In the genomic region with DNA sequence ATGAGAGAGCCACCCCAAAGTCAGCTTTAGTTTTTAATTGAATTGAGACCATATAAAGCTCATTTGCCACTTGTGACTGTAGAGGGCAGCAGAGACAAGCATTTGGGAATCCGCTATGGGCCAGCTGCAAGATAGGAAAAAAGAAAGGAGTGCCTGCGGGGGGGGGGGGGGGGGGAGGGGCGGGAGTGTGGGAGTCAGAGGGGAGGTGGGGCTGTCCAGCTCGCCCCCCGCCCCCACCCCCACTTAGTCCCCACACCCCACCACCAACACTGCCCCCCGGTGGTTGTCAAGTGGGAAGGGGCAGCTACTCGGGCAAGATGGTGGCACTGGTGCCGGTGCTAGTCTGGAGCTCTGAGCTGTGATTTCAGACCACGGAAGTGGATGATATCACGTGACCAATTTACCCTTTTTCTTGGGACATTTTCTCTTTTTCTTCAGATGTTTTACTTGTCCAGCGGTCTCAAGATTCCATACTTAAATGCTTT, we compare ENCODE assay signal across 8 mouse cellular contexts. TPM values are rescaled to one million over a fixed set of nuclear protein-coding genes. Genes with fewer than 3 reads are reported as not detected.
DNase-seq lines count a peak whose midpoint lies in the region; ATAC-seq and TF ChIP-seq lines count a peak whose summit lies in the region.

No protein-coding gene starts in this region.

- ATAC-seq in forebrain, embryonic 14.5 days: no peak
- no peak for ATAC-seq in forebrain, embryonic 13.5 days
- ATAC-seq in heart, embryonic 13.5 days (ENCODE audit: extremely low read depth, insufficient number of reproducible peaks, low FRiP score, low TSS enrichment): no peak

- peak; percentile 79 for DNase-seq in forebrain, embryonic 14.5 days (ENCODE audit: low spot score)
- peak; percentile 66 for DNase-seq in brain, adult 2 months (ENCODE audit: low read depth, low spot score)
- peak; percentile 65 to 75 for DNase-seq in kidney, postnatal 36 days
- DNase-seq in frontal cortex, postnatal 25 days (ENCODE audit: low spot score in 2 of 2): no peak

- WGBS in forebrain, embryonic 14.5 days: 42% methylated on average over 8 of the region's 11 CpGs
- WGBS in forebrain, embryonic 13.5 days: 59% methylated on average over 7 of the region's 11 CpGs
- 48% methylated on average over 8 of the region's 11 CpGs for WGBS in heart, embryonic 13.5 days

- no peak overlapping the region for H3K4me3 ChIP-seq in forebrain, embryonic 14.5 days (ENCODE audit: low read depth, low read length)
- H3K4me3 ChIP-seq in forebrain, embryonic 13.5 days: no peak overlapping the region
- no peak overlapping the region for H3K4me3 ChIP-seq in C2C12 (ENCODE audit: insufficient read depth, poor library complexity, severe bottlenecking)
- peak overlapping the region; percentile 26 for H3K4me3 ChIP-seq in heart, embryonic 13.5 days
- H3K4me3 ChIP-seq in megakaryocyte, embryonic 14.5 days (replicated peaks): peak overlapping the region; percentile 83

- no peak overlapping the region for H3K27ac ChIP-seq in forebrain, embryonic 14.5 days (ENCODE audit: low read depth, low read length)
- H3K27ac ChIP-seq in forebrain, embryonic 13.5 days: no peak overlapping the region
- H3K27ac ChIP-seq in heart, embryonic 13.5 days (replicated peaks): no peak overlapping the region

- no peaks in the 10 kb centered on the region for H3K4me1 ChIP-seq in forebrain, embryonic 14.5 days (ENCODE audit: control insufficient read depth, insufficient read depth, low read length)
- H3K4me1 ChIP-seq in forebrain, embryonic 13.5 days: no peaks in the 10 kb centered on the region
- no peaks in the 10 kb centered on the region for H3K4me1 ChIP-seq in heart, embryonic 13.5 days
- peaks cover 15% of the 10 kb centered on the region for H3K4me1 ChIP-seq in megakaryocyte, embryonic 14.5 days

- H3K9ac ChIP-seq in forebrain, embryonic 14.5 days (ENCODE audit: low read length): no peak overlapping the region
- H3K9ac ChIP-seq in forebrain, embryonic 13.5 days: no peak overlapping the region
- no peak overlapping the region for H3K9ac ChIP-seq in heart, embryonic 13.5 days

- no peak overlapping the region for H3ac ChIP-seq in C2C12 (ENCODE audit: control insufficient read depth, insufficient read length, low read depth)

- peaks cover 13% of the 10 kb centered on the region; the same call in 1 of the 2 replicates for H3K36me3 ChIP-seq in forebrain, embryonic 14.5 days (ENCODE audit: control insufficient read depth, insufficient read depth, low read length)
- peaks cover 22% of the 10 kb centered on the region for H3K36me3 ChIP-seq in forebrain, embryonic 13.5 days (ENCODE audit: poor library complexity, severe bottlenecking)
- peaks cover 16% of the 10 kb centered on the region for H3K36me3 ChIP-seq in C2C12 (ENCODE audit: control insufficient read depth, insufficient read depth)
- H3K36me3 ChIP-seq in heart, embryonic 13.5 days: peaks cover 23% of the 10 kb centered on the region
- peaks cover 27% of the 10 kb centered on the region for H3K36me3 ChIP-seq in megakaryocyte, embryonic 14.5 days (replicated peaks; ENCODE audit: low read length)

- TF ChIP-seq CTCF in C2C12 (IDR thresholded peaks at IDR 0.05; ENCODE audit: control insufficient read depth, insufficient read depth, insufficient read length): peak; percentile 22

- H3K79me2 ChIP-seq in C2C12 (ENCODE audit: control insufficient read depth, insufficient read depth): no peaks in the 10 kb centered on the region

- no peak overlapping the region for H3K4me2 ChIP-seq in forebrain, embryonic 14.5 days (ENCODE audit: low read length)
- no peak overlapping the region for H3K4me2 ChIP-seq in forebrain, embryonic 13.5 days
- H3K4me2 ChIP-seq in heart, embryonic 13.5 days: peak overlapping the region; percentile 42

- H3K9me3 ChIP-seq in forebrain, embryonic 14.5 days (replicated peaks; ENCODE audit: control insufficient read depth, low read length): no peaks in the 10 kb centered on the region
- H3K9me3 ChIP-seq in forebrain, embryonic 13.5 days (replicated peaks): no peaks in the 10 kb centered on the region
- no peaks in the 10 kb centered on the region for H3K9me3 ChIP-seq in heart, embryonic 13.5 days
- no peaks in the 10 kb centered on the region; the same call in 1 of the 2 replicates for H3K9me3 ChIP-seq in megakaryocyte, embryonic 14.5 days

- no peaks in the 10 kb centered on the region for H3K79me3 ChIP-seq in C2C12 (ENCODE audit: low read depth)

- no peaks in the 10 kb centered on the region for H3K27me3 ChIP-seq in forebrain, embryonic 14.5 days (replicated peaks; ENCODE audit: control insufficient read depth, insufficient read depth, low read length)
- no peaks in the 10 kb centered on the region for H3K27me3 ChIP-seq in forebrain, embryonic 13.5 days
- H3K27me3 ChIP-seq in C2C12 (ENCODE audit: control insufficient read depth, insufficient read depth, insufficient read length): no peaks in the 10 kb centered on the region
- no peaks in the 10 kb centered on the region for H3K27me3 ChIP-seq in heart, embryonic 13.5 days (replicated peaks)
- no peaks in the 10 kb centered on the region for H3K27me3 ChIP-seq in megakaryocyte, embryonic 14.5 days (replicated peaks)

TF ChIP-seq in C2C12, 6 proteins besides CTCF, POLR2A, EP300 and RAD21:
- no peak for TF ChIP-seq MYOG (IDR thresholded peaks at IDR 0.05; ENCODE audit: control insufficient read depth, extremely low read depth, insufficient read length)
- no peak for TF ChIP-seq MYOD1 (IDR thresholded peaks at IDR 0.05; ENCODE audit: control insufficient read depth, insufficient read length, low read depth)
- no peak for TF ChIP-seq CEBPB (IDR thresholded peaks at IDR 0.05; ENCODE audit: low read depth)
- no peak for TF ChIP-seq MAX (IDR thresholded peaks at IDR 0.05)
- no peak for TF ChIP-seq USF1 (IDR thresholded peaks at IDR 0.05; ENCODE audit: low read depth)
- TF ChIP-seq FOSL1 (IDR thresholded peaks at IDR 0.05; ENCODE audit: insufficient read depth, low read length, poor library complexity, severe bottlenecking): no peak

RNA-seq across cellular contexts. Expression of gene Pif1, which starts 11.8 kb away (rescaled TPM):
- 5.8 and 6.3 TPM in 2 replicates for polyA plus RNA-seq in forebrain, embryonic 14.5 days (2014; fragmentation: Nextera tagmentation; extraction: Ambion mirVana)
- 21.2 and 21.5 TPM in 2 replicates for polyA plus RNA-seq in forebrain, embryonic 13.5 days (2015; fragmentation: Nextera tagmentation; extraction: Ambion mirVana)
- polyA plus RNA-seq in C2C12 (2012; fragmentation: generic; extraction: Trizol): 10.8 TPM
- polyA plus RNA-seq in heart, embryonic 13.5 days (2015; fragmentation: Nextera tagmentation; extraction: Ambion mirVana): 10.3 and 11.8 TPM in 2 replicates
- polyA plus RNA-seq in megakaryocyte, embryonic 14.5 days (2012; ENCODE audit: insufficient read depth, low replicate concordance): 3.9 and 6.9 TPM in 2 replicates

RNA-seq across cellular contexts. Expression of gene Plekho2, which starts 19.0 kb away (rescaled TPM):
- polyA plus RNA-seq in forebrain, embryonic 14.5 days (2014; fragmentation: Nextera tagmentation; extraction: Ambion mirVana): 3.6 and 3.9 TPM in 2 replicates
- polyA plus RNA-seq in forebrain, embryonic 13.5 days (2015; fragmentation: Nextera tagmentation; extraction: Ambion mirVana): 4.9 and 5.5 TPM in 2 replicates
- 23.3 TPM for polyA plus RNA-seq in C2C12 (2012; fragmentation: generic; extraction: Trizol)
- polyA plus RNA-seq in heart, embryonic 13.5 days (2015; fragmentation: Nextera tagmentation; extraction: Ambion mirVana): 10.7 and 11.9 TPM in 2 replicates
- 198 and 329 TPM in 2 replicates for polyA plus RNA-seq in megakaryocyte, embryonic 14.5 days (2012; ENCODE audit: insufficient read depth, low replicate concordance)

RNA-seq across cellular contexts. Expression of gene Rbpms2, which starts 30.6 kb away (rescaled TPM):
- polyA plus RNA-seq in forebrain, embryonic 14.5 days (2014; fragmentation: Nextera tagmentation; extraction: Ambion mirVana): 3.8 TPM in 2 replicates
- 4.2 and 6.5 TPM in 2 replicates for polyA plus RNA-seq in forebrain, embryonic 13.5 days (2015; fragmentation: Nextera tagmentation; extraction: Ambion mirVana)
- polyA plus RNA-seq in C2C12 (2012; fragmentation: generic; extraction: Trizol): 41.3 TPM
- polyA plus RNA-seq in heart, embryonic 13.5 days (2015; fragmentation: Nextera tagmentation; extraction: Ambion mirVana): 106 and 109 TPM in 2 replicates
- polyA plus RNA-seq in megakaryocyte, embryonic 14.5 days (2012; ENCODE audit: insufficient read depth, low replicate concordance): 500 and 536 TPM in 2 replicates

Comparison
In these comparisons a context has a peak if more than half of its experiments do, and no peak if none do; other contexts are left out.
1. DNase-seq: peak in forebrain, embryonic 14.5 days (single experiment), brain, adult 2 months (single experiment) and kidney, postnatal 36 days (2 of 2); none in frontal cortex, postnatal 25 days (0 of 2).
2. H3K4me3 ChIP-seq: peak in heart, embryonic 13.5 days (single experiment) and megakaryocyte, embryonic 14.5 days (single experiment); none in forebrain, embryonic 14.5 days (single experiment), forebrain, embryonic 13.5 days (single experiment) and C2C12 (single experiment).